ENCODE assay signal across 8 mouse cellular contexts in the genomic region with DNA sequence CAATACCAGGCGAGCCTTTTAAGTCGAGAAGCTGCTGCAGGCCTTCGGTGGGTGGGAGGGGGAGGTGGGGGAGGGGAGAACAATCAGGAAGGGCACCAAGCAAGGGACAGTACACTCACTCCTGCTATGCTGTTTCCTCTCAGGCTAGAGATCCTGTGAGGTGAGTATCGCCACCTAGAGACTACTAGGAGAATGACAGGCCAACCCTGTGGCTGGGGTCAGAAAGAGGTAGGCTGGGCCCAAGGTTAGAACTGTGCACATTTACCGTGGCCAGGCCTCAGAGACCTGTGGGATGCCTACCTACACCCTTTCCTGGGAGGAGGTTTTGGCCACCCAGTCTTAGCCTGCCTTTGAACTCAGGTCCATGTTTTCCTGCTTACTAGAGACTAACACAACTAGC.
DNase-seq lines count a peak whose midpoint lies in the region; ATAC-seq lines count a peak whose summit lies in the region.

No protein-coding gene starts in this region.

- H3K9me3 ChIP-seq in midbrain, embryonic 11.5 days (ENCODE audit: control insufficient read depth, low read length) = no peaks in the 10 kb centered on the region
- H3K9me3 ChIP-seq in midbrain, embryonic 15.5 days = no peaks in the 10 kb centered on the region
- H3K9me3 ChIP-seq in hindbrain, embryonic 16.5 days (ENCODE audit: control insufficient read depth, low read length) = no peaks in the 10 kb centered on the region
- H3K9me3 ChIP-seq in liver, embryonic 16.5 days (replicated peaks; ENCODE audit: control insufficient read depth, low read length) = no peaks in the 10 kb centered on the region

- no peak overlapping the region for H3K27ac ChIP-seq in midbrain, embryonic 11.5 days (ENCODE audit: low read depth, low read length)
- no peak overlapping the region for H3K27ac ChIP-seq in midbrain, embryonic 15.5 days
- no peak overlapping the region for H3K27ac ChIP-seq in hindbrain, embryonic 16.5 days (ENCODE audit: low read depth, low read length)
- H3K27ac ChIP-seq in liver, embryonic 16.5 days (ENCODE audit: low read length) = no peak overlapping the region

- no peaks in the 10 kb centered on the region for H3K4me1 ChIP-seq in midbrain, embryonic 11.5 days (ENCODE audit: control insufficient read depth, insufficient read depth, low read length)
- H3K4me1 ChIP-seq in midbrain, embryonic 15.5 days = no peaks in the 10 kb centered on the region
- H3K4me1 ChIP-seq in hindbrain, embryonic 16.5 days (ENCODE audit: control insufficient read depth, insufficient read depth, low read depth, low read length) = no peaks in the 10 kb centered on the region
- no peaks in the 10 kb centered on the region for H3K4me1 ChIP-seq in liver, embryonic 16.5 days (ENCODE audit: control insufficient read depth, low read depth, low read length)

- DNase-seq in midbrain, embryonic 11.5 days (ENCODE audit: low spot score, missing footprints) = peak; percentile 91
- DNase-seq in cerebellum, postnatal 14 days = peak; percentile 65 to 68
- peak; percentile 42 for DNase-seq in thymus, postnatal 0 days (ENCODE audit: low spot score)
- DNase-seq in urinary bladder, postnatal 25 days (ENCODE audit: low spot score) = no peak
- no peak for DNase-seq in layer of hippocampus, adult 11-12 months (ENCODE audit: low spot score)

- ATAC-seq in midbrain, embryonic 11.5 days (ENCODE audit: low FRiP score) = peak; percentile 66
- no peak for ATAC-seq in midbrain, embryonic 15.5 days (replicated peaks)
- ATAC-seq in hindbrain, embryonic 16.5 days = 0 out of 2 replicates have a peak, but pooled peaks have one; percentile 15
- 0 out of 2 replicates have a peak, but pooled peaks have one; percentile 31 for ATAC-seq in liver, embryonic 16.5 days (ENCODE audit: low read depth)

- H3K4me3 ChIP-seq in midbrain, embryonic 11.5 days (ENCODE audit: low read depth, low read length) = no peak overlapping the region
- H3K4me3 ChIP-seq in midbrain, embryonic 15.5 days = no peak overlapping the region
- no peak overlapping the region for H3K4me3 ChIP-seq in hindbrain, embryonic 16.5 days (ENCODE audit: low read length)
- no peak overlapping the region for H3K4me3 ChIP-seq in liver, embryonic 16.5 days (ENCODE audit: low read depth, low read length)

- no peak overlapping the region for H3K4me2 ChIP-seq in midbrain, embryonic 11.5 days
- H3K4me2 ChIP-seq in midbrain, embryonic 15.5 days = no peak overlapping the region
- H3K4me2 ChIP-seq in hindbrain, embryonic 16.5 days (ENCODE audit: low read length) = no peak overlapping the region
- no peak overlapping the region for H3K4me2 ChIP-seq in liver, embryonic 16.5 days (ENCODE audit: low read depth, low read length)

- H3K9ac ChIP-seq in midbrain, embryonic 11.5 days (ENCODE audit: low read length) = no peak overlapping the region
- H3K9ac ChIP-seq in midbrain, embryonic 15.5 days = no peak overlapping the region
- no peak overlapping the region for H3K9ac ChIP-seq in hindbrain, embryonic 16.5 days (ENCODE audit: low read depth, low read length)
- no peak overlapping the region for H3K9ac ChIP-seq in liver, embryonic 16.5 days (ENCODE audit: low read depth, low read length)

- H3K27me3 ChIP-seq in midbrain, embryonic 11.5 days (ENCODE audit: control insufficient read depth, insufficient read depth, low read length) = no peaks in the 10 kb centered on the region
- H3K27me3 ChIP-seq in midbrain, embryonic 15.5 days (replicated peaks) = no peaks in the 10 kb centered on the region
- no peaks in the 10 kb centered on the region for H3K27me3 ChIP-seq in hindbrain, embryonic 16.5 days (replicated peaks; ENCODE audit: control insufficient read depth, insufficient read depth, low read length)
- H3K27me3 ChIP-seq in liver, embryonic 16.5 days (ENCODE audit: control insufficient read depth, insufficient read depth, low read depth, low read length) = peaks cover under 1% of the 10 kb centered on the region

- 3% methylated on average over 5 of the region's 5 CpGs for WGBS in midbrain, embryonic 11.5 days
- 6% methylated on average over 5 of the region's 5 CpGs for WGBS in midbrain, embryonic 15.5 days
- WGBS in hindbrain, embryonic 16.5 days = 10% methylated on average over 5 of the region's 5 CpGs
- 4% methylated on average over 5 of the region's 5 CpGs for WGBS in liver, embryonic 16.5 days (ENCODE audit: insufficient replicate concordance)

- H3K36me3 ChIP-seq in midbrain, embryonic 11.5 days (ENCODE audit: control insufficient read depth, insufficient read depth, low read length) = no peaks in the 10 kb centered on the region
- no peaks in the 10 kb centered on the region for H3K36me3 ChIP-seq in midbrain, embryonic 15.5 days (replicated peaks)
- no peaks in the 10 kb centered on the region for H3K36me3 ChIP-seq in hindbrain, embryonic 16.5 days (ENCODE audit: control insufficient read depth, insufficient read depth, low read length)
- H3K36me3 ChIP-seq in liver, embryonic 16.5 days (ENCODE audit: control insufficient read depth, insufficient read depth) = no peaks in the 10 kb centered on the region

Comparison
In these comparisons a context has a peak if more than half of its experiments do, and no peak if none do; other contexts are left out.
1. DNase-seq: peak in midbrain, embryonic 11.5 days (single experiment), cerebellum, postnatal 14 days (2 of 2) and thymus, postnatal 0 days (single experiment); none in urinary bladder, postnatal 25 days (single experiment) and layer of hippocampus, adult 11-12 months (single experiment).